Mouse (Mus musculus): Measurements from ENCODE around the gene Rbpj.

GRCm38 (mm10) chr5:53686379-53686778 is 220.4 kb downstream of the Rbpj start:
- no peak for TF ChIP-seq CTCF (IDR thresholded peaks at IDR 0.05; ENCODE audit: low read depth)
- no peak for TF ChIP-seq EP300 (optimal IDR thresholded peaks at IDR 0.05)

Data from stomach, postnatal 0 days (tissue).